Mouse (Mus musculus): ENCODE results near the gene Asic2. TPM values are rescaled to one million over a fixed set of nuclear protein-coding genes. Genes with fewer than 3 reads are reported as not detected.

Gene Asic2
- polyA plus RNA-seq, 1 experiment from 2014 or later: 17.7 TPM

- no peak for ATAC-seq (ENCODE audit: low FRiP score, low read depth)
- no peak overlapping the region for H3K4me3 ChIP-seq
- no peak overlapping the region for H3K27ac ChIP-seq (replicated peaks)
- H3K27me3 ChIP-seq: no peaks in the 10 kb centered on the region
- peaks cover 13% of the 10 kb centered on the region; the same call in 1 of the 2 replicates for H3K4me1 ChIP-seq (replicated peaks)
- no peak overlapping the region for H3K9ac ChIP-seq
- H3K4me2 ChIP-seq: no peak overlapping the region
- 70% methylated on average over 11 of the region's 11 CpGs for WGBS
- H3K36me3 ChIP-seq: no peaks in the 10 kb centered on the region
- no peaks in the 10 kb centered on the region for H3K9me3 ChIP-seq
Observed at GRCm38 (mm10) chr11:81080076-81080805, 888.0 kb downstream of the Asic2 start.

DNA sequence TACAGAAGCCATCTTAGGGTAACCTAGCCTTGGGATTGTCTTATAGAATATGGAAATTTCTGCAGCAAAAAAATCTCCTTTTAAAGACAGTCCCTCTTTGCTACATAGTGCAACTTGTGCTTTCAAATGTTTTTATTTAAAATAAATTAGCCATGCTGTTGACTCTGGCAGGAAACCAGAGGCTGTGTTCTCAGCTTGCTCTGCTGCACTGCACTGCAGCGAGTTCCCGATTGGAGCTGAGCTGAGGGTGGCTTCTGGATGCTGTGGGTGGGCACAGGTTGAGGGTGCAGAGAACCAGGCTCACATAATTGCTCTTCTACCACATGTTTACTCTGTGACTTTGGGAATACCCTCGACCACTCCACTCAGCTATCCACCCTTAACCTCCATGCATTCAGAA, 889.0 kb downstream of the Asic2 start:
- no peak for ATAC-seq (ENCODE audit: low FRiP score, low read depth)
- Histone ChIP-seq H3K4me1 (replicated peaks) (peaks cover 7% of the 10 kb centered on the region; the same call in 1 of the 2 replicates), H3K27me3 (no peaks in the 10 kb centered on the region), H3K27ac (replicated peaks) (no peak overlapping the region), H3K9me3 (no peaks in the 10 kb centered on the region), H3K36me3 (no peaks in the 10 kb centered on the region), H3K4me3 (no peak overlapping the region), H3K9ac (no peak overlapping the region), H3K4me2 (no peak overlapping the region)
- WGBS: 59% methylated on average over 3 of the region's 3 CpGs

GRCm38 (mm10) chr11:81071836-81072235, 896.4 kb downstream of the Asic2 start:
- no peaks in the 10 kb centered on the region for H3K4me1 ChIP-seq (replicated peaks)
- no peak overlapping the region for H3K4me2 ChIP-seq
- H3K9me3 ChIP-seq: no peaks in the 10 kb centered on the region
- no peak for ATAC-seq (ENCODE audit: low FRiP score, low read depth)
- 91% methylated on average over 4 of the region's 4 CpGs for WGBS
- no peak overlapping the region for H3K4me3 ChIP-seq
- no peak overlapping the region for H3K27ac ChIP-seq (replicated peaks)
- H3K36me3 ChIP-seq: no peaks in the 10 kb centered on the region
- H3K27me3 ChIP-seq: no peaks in the 10 kb centered on the region
- no peak overlapping the region for H3K9ac ChIP-seq

- Histone ChIP-seq H3K4me3 (no peak overlapping the region), H3K4me2 (no peak overlapping the region), H3K27me3 (no peaks in the 10 kb centered on the region), H3K9me3 (no peaks in the 10 kb centered on the region), H3K36me3 (no peaks in the 10 kb centered on the region), H3K27ac (replicated peaks) (no peak overlapping the region), H3K9ac (no peak overlapping the region), H3K4me1 (replicated peaks) (no peaks in the 10 kb centered on the region)
- no peak for ATAC-seq (ENCODE audit: low FRiP score, low read depth)
- WGBS: 82% methylated on average over 11 of the region's 11 CpGs
Observed at GRCm38 (mm10) chr11:81065386-81065785, 902.9 kb downstream of the Asic2 start.

- Histone ChIP-seq H3K4me2 (no peak overlapping the region), H3K27me3 (no peaks in the 10 kb centered on the region), H3K27ac (replicated peaks) (no peak overlapping the region), H3K9ac (no peak overlapping the region), H3K36me3 (no peaks in the 10 kb centered on the region), H3K4me1 (replicated peaks) (no peaks in the 10 kb centered on the region), H3K9me3 (no peaks in the 10 kb centered on the region), H3K4me3 (no peak overlapping the region)
- no peak for ATAC-seq (ENCODE audit: low FRiP score, low read depth)
- 85% methylated on average over 2 of the region's 2 CpGs for WGBS
Observed at GRCm38 (mm10) chr11:81064006-81064405, 904.3 kb downstream of the Asic2 start.

GRCm38 (mm10) chr11:81060077-81060476, 908.2 kb downstream of the Asic2 start:
- no peak for ATAC-seq (ENCODE audit: low FRiP score, low read depth)
- no peaks in the 10 kb centered on the region for H3K9me3 ChIP-seq
- WGBS: 91% methylated on average over 2 of the region's 2 CpGs
- H3K4me1 ChIP-seq (replicated peaks): peaks cover 7% of the 10 kb centered on the region; the same call in 1 of the 2 replicates
- H3K4me2 ChIP-seq: no peak overlapping the region
- H3K36me3 ChIP-seq: no peaks in the 10 kb centered on the region
- no peak overlapping the region for H3K9ac ChIP-seq
- no peak overlapping the region for H3K27ac ChIP-seq (replicated peaks)
- H3K4me3 ChIP-seq: no peak overlapping the region
- H3K27me3 ChIP-seq: no peaks in the 10 kb centered on the region

GRCm38 (mm10) chr11:81059546-81059945, 908.7 kb downstream of the Asic2 start:
- Histone ChIP-seq H3K9ac (no peak overlapping the region), H3K27ac (replicated peaks) (no peak overlapping the region), H3K9me3 (no peaks in the 10 kb centered on the region), H3K27me3 (no peaks in the 10 kb centered on the region), H3K4me3 (no peak overlapping the region), H3K4me2 (no peak overlapping the region), H3K36me3 (no peaks in the 10 kb centered on the region), H3K4me1 (replicated peaks) (peaks cover 7% of the 10 kb centered on the region; the same call in 1 of the 2 replicates)
- no peak for ATAC-seq (ENCODE audit: low FRiP score, low read depth)
- WGBS: 91% methylated on average over 9 of the region's 9 CpGs

- Histone ChIP-seq H3K36me3 (no peaks in the 10 kb centered on the region), H3K27me3 (no peaks in the 10 kb centered on the region), H3K9me3 (no peaks in the 10 kb centered on the region), H3K27ac (replicated peaks) (no peak overlapping the region), H3K9ac (no peak overlapping the region), H3K4me3 (no peak overlapping the region), H3K4me1 (replicated peaks) (peaks cover 7% of the 10 kb centered on the region; the same call in 1 of the 2 replicates), H3K4me2 (no peak overlapping the region)
- WGBS: 88% methylated on average over 3 of the region's 3 CpGs
- no peak for ATAC-seq (ENCODE audit: low FRiP score, low read depth)
Observed at GRCm38 (mm10) chr11:81057506-81057905, 910.8 kb downstream of the Asic2 start.

GRCm38 (mm10) chr11:81056776-81057175, 911.5 kb downstream of the Asic2 start:
- Histone ChIP-seq H3K36me3 (no peaks in the 10 kb centered on the region), H3K4me2 (no peak overlapping the region), H3K4me3 (no peak overlapping the region), H3K4me1 (replicated peaks) (peaks cover 7% of the 10 kb centered on the region; the same call in 1 of the 2 replicates), H3K9ac (no peak overlapping the region), H3K27me3 (no peaks in the 10 kb centered on the region), H3K9me3 (no peaks in the 10 kb centered on the region), H3K27ac (replicated peaks) (no peak overlapping the region)
- no peak for ATAC-seq (ENCODE audit: low FRiP score, low read depth)
- WGBS: 93% methylated on average over 9 of the region's 9 CpGs

- no peak overlapping the region for H3K4me3 ChIP-seq
- no peak for ATAC-seq (ENCODE audit: low FRiP score, low read depth)
Observed at GRCm38 (mm10) chr11:81055446-81056145, 912.7 kb downstream of the Asic2 start.

GRCm38 (mm10) chr11:81053826-81054225, 914.4 kb downstream of the Asic2 start:
- no peak overlapping the region for H3K4me2 ChIP-seq
- no peaks in the 10 kb centered on the region for H3K27me3 ChIP-seq
- no peak for ATAC-seq (ENCODE audit: low FRiP score, low read depth)
- H3K4me3 ChIP-seq: no peak overlapping the region
- no peak overlapping the region for H3K9ac ChIP-seq
- 90% methylated on average over 8 of the region's 8 CpGs for WGBS
- H3K4me1 ChIP-seq (replicated peaks): peaks cover 11% of the 10 kb centered on the region; the same call in 1 of the 2 replicates
- H3K9me3 ChIP-seq: no peaks in the 10 kb centered on the region
- no peaks in the 10 kb centered on the region for H3K36me3 ChIP-seq
- H3K27ac ChIP-seq (replicated peaks): no peak overlapping the region

More at GRCm38 (mm10) chr11:81055446-81056145, 912.7 kb downstream of the Asic2 start:
- no peaks in the 10 kb centered on the region for H3K9me3 ChIP-seq
- peaks cover 11% of the 10 kb centered on the region; the same call in 1 of the 2 replicates for H3K4me1 ChIP-seq (replicated peaks)
- no peaks in the 10 kb centered on the region for H3K27me3 ChIP-seq
- 59% methylated on average over 12 of the region's 12 CpGs for WGBS
- no peak overlapping the region for H3K4me2 ChIP-seq
- no peak overlapping the region for H3K27ac ChIP-seq (replicated peaks)
- H3K36me3 ChIP-seq: no peaks in the 10 kb centered on the region
- no peak overlapping the region for H3K9ac ChIP-seq

DNA sequence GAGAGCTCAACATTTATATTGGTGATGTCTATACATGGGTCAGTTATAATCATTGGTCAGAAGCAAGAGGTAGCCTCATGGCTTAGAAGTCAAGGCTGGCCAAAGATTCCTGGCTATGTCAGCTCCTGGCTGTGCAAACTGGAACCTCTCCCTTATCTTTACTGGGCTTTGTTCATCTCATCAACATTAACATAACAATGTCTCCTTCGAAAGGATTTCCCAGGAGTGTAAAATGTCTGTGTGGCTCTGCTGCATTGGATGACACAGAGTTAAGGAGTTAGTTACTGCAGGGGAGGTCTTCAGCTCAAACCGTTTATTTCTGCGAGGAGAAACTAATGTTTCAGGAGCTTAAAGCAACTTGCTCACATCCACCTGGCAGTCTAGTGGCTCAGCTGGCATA, 926.6 kb downstream of the Asic2 start:
- no peak overlapping the region for H3K4me3 ChIP-seq
- H3K4me1 ChIP-seq (replicated peaks): peaks cover 11% of the 10 kb centered on the region
- H3K36me3 ChIP-seq: no peaks in the 10 kb centered on the region
- ATAC-seq (ENCODE audit: low FRiP score, low read depth): no peak
- H3K27me3 ChIP-seq: no peaks in the 10 kb centered on the region
- H3K4me2 ChIP-seq: no peak overlapping the region
- H3K27ac ChIP-seq (replicated peaks): no peak overlapping the region
- H3K9ac ChIP-seq: no peak overlapping the region
- H3K9me3 ChIP-seq: no peaks in the 10 kb centered on the region
- WGBS: 27% methylated on average over 3 of the region's 3 CpGs
